Mouse (Mus musculus): Measurements from ENCODE around the gene Il10rb.

Gene Il10rb

DNA sequence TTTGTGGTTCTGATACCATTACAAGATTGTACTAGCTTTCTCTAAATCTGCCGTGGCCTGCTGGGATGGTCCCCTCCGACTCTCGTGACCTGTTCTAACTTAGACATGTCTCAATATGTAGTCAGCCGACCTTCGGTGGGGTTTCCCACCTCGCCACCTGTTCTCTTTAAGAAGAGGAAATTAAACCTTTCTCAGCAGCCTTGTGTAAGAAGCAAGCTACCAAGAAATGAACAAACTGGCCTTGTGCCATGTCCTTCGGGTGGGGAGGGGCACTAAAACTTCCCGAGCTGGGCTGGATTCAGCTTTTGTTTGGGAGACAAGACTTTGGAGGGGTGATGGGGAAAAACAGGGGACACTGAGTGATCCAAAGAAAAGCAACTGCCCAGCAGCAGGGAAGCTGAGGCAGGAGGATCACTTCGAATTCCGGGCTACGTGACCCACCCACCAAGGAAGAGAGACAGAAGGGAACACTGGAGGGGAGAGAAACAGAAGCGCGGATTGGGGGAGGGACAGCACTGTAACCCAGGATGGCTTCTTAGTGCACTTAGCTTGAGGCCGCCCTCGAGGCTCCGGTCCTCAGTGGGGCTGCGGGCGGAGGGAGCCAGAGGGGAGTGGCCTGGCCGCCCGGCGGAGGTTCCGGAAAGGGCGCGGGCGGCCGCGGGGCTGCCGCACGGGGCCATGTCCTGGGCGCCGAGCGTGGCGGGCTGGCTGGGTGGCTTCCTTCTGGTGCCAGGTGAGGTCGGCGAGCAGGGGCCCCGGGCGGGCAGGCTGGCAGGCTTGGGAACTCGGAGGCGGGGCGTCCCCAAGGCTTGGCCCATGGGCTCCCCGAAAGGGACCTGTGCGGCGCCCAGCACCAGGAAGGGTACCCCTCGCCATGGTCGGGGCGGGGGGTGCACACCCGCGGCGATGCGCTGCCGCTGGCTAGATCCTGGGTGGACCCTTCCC is at the start of gene Il10rb:
Gene Il10rb, plus strand, starts transcription at position 525 of the 945 bp plus-strand sequence.
- DNase-seq (ENCODE audit: low spot score) = peak; percentile 69

DNA sequence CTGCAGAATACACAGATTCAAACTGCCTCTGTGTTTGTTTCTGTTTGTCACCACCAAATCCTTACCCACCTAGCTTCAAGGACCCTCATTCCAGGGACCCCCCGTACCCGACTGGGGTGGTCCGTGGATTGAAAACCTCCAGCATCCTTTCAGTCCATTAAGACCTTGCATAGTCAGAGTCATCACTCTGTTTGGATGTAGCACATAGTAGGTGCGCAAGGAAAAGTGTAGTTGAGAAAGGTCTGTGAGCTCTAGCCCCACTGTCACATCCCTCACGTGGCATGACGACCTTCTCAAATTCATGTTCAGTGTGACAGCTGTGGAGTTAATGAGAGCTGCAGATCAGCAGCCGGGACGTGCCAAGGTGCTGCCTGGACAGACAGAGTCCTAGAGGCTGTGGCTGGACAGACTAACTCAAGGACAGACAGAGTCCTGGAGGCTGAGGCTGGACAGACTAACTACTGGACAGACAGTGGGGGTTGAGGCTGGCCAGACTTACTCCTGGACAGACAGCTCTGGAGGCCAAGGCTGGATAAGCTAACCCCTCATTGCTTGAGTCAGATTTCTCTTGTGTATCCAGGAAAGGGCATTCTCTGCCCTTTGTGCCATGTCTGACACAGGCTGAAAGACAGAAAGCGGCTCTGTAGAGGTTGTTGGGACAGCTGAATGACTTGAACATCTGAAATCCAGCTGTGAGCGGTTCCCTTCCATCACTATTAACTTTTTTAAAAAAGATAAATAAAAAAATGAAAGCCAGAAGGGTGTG is 49.0 kb upstream of the Il10rb start:
- no peak for DNase-seq (ENCODE audit: low spot score)

DNA sequence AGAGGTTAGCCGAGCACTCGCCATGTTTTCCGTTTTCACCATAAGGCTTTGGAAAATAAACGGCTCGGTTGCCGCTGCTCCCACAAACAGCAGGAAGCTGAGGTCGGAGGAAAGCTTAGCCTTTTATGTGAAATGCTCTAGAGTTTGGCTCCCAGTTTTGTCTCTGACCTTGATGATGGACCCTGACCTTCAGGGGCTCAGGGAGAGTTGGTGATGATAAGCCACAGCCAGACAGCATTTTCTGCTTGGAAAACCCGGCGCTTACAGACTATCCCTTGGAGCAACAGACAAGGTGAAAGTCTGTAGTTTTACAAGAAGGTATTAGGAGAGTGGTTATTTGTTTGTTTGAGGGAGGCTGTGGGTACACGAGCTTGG is 48.5 kb upstream of the Il10rb start:
- DNase-seq (ENCODE audit: low spot score) = no peak

DNA sequence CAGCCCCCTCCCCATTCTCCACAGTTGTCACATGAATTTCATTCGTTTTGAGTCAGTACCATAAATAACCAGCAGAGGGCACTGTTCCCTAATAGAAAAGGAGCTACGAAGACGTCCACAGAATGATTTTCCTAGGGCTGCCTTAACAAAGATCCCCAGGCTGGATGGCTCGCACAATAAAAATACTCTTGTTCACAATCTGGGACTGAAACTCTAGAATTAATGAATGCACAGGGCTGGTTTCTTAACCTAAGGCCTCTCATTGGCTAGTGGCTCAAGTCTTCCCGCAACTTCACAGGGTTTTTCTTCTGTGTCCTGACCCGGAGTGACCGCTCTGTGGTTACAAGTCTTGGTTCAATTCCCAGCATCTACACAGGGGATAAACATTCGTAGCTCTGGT is 47.4 kb upstream of the Il10rb start:
- DNase-seq (ENCODE audit: low spot score) = peak; percentile 92

DNA sequence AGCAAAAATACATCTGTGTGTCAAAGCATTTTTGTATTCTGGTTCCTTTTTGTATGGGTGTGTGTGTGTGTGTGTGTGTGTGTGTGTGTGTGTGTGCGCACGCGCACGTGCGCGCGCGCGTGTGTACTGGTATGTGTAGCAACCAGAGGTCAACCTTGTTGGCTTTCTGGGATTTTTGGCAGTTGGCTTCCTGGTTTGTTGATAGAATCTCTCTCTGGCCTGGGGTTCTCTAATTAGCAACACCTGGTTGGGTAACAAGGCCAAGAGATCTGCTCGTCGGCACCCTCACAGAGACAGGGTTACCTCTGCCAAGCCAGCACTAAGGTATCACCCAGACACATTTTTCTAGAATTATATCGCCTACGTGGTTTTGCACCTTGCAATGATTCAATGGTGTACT is 46.4 kb upstream of the Il10rb start:
- DNase-seq (ENCODE audit: low spot score) = no peak

DNA sequence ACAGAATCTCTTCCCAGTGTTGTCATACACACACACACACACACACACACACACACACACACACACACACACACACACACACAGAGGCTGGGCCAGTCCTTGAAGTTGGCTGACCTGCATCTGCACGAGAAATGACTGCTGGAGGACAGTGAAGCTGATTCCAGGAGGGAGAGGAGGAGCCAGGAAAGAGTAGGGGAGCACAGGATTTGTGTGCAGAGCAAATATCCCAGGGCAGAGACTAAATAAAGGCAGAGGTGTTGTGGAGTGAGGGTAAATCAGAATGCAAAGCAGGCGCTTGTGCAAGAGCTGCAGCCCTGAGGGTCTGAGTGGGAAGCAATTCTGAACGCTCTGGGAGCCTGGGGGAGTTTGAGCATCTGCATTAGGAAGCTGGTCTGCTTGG is 45.8 kb upstream of the Il10rb start:
- no peak for DNase-seq (ENCODE audit: low spot score)

DNA sequence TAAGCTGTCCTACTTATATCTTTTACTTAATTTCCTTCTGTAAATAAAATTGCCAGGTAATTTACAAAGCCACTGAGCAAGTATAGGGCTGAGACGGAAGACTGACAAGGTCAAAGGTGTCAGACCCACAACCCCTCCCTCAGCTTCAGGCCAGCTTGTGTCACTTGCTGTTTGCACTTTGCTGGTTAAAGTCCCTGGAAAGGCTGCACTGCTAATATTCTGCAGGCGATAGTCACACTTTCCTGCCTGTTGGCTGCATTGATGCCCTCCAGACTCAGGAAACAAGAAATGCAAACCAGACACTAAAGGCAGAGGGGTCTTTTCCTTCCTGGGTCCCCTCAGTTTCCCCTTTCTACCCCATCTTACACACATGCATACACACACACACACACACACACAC is 44.0 kb upstream of the Il10rb start:
- DNase-seq (ENCODE audit: low spot score) = no peak

DNA sequence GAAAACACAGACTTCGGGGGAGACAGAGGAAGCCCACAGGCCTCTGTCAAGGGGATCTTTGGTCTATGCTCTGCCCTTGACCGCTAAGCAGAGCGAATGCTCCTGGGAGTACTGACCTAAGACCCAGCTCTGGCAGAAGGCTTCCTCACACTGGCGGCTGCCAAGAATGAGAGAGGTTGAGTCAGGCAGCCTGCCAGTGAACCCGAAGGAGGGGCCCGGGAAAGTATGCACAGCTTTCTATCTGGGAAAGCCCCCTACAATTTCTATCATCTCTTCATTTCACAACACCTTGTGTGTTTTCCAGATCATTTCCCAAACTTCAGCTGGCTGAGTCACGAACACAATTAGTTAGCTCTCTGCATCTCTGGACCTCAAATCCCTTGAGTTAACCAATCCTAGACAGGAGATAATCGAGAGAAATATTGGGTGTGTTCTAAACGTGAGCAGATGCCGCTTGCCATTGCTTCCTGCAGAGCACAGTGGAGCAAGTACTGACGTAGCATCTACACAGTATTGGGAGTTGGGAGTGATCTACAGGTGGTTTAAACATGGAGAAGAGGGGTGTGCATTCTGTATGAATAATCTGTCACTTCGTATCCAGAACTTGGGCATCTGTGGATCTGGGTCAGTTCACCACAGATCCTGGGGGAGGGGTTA is 43.2 kb upstream of the Il10rb start:
- no peak for DNase-seq (ENCODE audit: low spot score)

DNA sequence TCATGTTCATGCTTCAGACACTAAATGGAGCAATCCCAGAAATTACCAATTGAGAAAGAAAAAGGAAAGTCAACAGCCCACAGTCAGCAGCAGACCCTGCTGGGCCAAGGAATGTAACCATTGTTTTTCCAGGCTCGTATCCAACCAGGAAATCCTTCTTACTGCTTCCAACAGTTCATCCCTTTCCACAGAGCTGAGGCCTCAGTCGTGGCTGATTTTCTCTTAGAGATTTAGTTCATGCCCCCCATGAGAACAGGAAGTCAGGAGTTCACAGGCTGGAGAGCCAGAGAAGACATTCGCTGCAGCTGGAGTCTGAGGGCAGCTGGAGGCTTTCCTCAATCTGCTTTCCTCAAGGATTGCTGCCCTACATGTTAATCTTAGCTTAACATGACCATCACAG is 42.5 kb upstream of the Il10rb start:
- no peak for DNase-seq (ENCODE audit: low spot score)

DNA sequence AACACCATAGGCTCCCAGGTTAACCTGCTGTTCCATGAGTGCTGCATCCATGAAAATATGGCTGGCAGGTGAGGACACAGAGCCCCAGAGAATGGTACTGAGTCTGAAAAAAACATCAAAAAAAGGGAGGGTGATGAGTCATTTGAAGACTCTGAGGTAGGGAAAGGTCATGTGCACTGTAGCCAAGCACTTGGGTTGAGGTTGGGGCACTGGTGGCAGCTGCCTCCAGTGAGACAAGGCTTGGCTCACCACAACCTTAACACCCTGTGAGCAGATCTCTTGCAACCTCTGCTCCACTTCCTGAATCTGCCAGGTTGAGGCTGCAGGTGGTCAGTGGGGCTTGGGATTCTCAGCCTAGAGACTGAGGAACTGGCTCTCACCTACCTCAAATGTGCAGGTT is 39.4 kb upstream of the Il10rb start:
- no peak for DNase-seq (ENCODE audit: low spot score)

DNA sequence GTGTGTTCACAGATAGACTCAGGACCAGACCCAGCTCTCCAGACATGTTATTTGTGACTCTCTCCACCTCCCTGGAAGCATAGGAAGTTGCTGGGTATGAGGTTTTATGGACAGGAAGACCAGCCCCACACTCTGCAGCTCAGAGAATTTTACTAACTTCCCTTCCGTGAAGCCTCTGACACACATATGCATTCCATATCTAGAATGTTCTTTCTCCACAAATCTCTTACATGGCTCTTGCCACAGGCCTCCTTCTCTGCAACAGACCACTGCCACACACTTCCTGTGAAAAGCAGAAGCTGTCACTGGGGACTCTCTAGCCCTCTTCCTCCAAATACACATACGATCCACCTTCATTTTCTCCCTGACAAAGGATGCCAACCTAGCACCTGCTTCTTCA is 38.9 kb upstream of the Il10rb start:
- no peak for DNase-seq (ENCODE audit: low spot score)

DNA sequence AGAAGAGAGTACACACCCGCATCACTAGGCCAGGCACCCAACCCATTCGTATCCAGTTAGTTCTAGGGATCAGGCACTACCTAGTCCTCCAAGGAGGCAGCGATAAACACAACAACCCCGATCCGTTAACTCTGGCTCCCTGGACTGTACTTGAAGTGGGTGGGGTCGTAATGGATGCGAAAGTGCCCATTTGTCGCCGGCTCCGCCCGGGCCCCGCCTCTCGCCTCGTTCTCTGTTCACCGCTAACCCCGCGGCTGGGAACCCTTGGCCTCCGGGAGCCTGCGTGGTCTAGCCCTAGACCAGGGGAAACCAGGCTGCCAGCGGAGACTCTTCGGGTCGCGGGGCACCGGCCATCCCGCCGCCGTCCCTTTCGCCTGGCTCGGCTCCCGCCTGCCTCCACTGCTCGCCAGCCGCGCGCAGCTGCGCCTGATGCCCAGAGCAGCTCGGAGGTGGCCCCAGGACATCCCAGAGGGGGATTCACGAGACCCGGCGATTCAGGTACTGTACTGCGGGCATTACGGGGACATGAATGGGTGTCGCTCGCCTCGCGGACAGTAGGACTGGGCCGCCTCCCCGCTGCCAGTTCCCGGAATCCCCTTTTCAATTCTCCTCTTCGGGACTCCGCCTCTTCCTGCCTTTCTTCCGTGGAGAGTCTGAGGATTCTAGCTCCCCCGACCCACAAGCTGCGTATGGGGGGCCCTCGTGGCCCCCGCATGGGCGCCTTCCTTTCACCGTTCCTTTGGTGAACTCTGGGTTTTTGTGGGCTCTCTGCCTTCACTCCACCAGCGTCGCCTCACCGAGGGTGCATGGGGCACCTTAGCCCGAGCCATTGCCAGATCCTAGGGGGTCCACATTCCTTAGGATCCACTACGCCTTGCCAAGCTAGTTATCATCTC is 33.1 kb upstream of the Il10rb start, which contains the start of gene Ifnar2:
Gene Ifnar2, plus strand, starts transcription at position 207 of the 896 bp plus-strand sequence.
- peak; percentile 79 for DNase-seq (ENCODE audit: low spot score)

DNA sequence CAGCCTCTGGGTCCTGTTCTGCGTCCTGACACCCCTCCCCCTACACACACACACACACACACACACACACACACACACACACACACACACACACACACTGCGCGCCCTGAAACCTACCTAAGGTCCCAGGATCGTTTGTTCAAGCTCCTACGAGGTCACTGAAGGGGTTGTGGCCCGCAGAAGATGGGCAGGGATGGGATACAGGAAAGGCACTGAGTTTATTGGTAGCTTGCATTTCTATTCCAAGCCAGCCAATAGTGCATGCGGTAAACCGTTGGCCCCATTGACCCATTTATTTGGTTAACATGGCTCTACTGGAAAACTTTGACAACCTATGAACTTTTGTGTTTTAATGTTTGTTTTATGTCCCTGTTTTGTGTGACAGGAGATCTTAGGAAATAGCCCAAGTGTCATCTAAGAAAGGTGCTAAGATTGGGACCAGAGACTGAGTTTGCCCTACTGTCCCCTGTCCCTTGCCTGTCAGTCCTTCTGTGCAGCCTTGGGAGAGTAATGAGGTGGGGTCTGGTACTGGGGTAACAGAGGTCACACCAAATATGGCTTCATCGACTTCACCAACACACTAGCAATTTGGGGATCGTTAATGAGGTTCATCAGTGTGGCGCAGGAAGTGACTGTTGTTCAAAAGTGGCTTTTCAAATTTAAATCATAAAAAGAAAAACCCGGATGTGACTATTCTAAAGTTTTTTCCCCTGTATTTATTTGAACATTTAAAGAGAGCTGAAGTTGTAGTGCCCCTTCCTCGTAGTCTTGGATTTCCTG is 32.3 kb upstream of the Il10rb start:
- DNase-seq (ENCODE audit: low spot score) = no peak

DNA sequence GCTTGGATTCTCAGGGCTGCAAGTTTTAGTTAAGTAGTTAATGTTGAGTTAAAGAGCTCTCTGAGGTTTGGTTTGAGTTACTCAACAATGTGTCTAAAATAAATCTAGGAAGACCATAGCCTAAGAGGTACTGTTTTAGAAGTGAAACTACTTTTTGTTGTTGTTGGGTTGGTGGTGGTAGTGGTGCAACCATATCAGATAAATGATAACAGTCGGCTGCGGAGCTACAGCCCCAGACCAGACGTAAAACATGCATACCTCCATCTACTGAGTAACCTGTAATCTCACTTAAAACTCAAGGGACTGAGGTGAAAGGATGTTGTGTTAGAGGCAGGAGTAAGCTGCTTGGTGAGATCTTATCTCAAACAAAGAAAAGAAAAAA is 31.7 kb upstream of the Il10rb start:
- no peak for DNase-seq (ENCODE audit: low spot score)

DNA sequence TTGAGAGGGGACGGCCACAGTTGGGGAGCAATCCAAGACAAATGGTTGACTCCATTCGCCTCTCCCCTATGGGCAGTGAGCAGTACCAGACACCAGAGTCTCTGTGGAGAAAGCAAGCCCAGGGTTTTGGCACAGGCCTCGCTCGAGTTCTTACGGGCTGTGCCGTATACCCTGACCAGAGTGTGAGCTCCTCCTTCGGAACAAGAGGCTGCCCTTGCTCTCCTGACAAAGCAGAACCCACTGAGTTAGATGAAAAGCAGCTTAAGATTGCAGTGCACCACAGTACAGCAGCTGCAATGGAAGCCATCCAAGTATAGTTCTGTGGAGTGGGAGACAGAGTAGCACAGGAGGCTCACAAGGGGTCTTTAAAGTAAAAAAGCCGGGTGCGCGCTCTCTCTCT is 29.3 kb upstream of the Il10rb start:
- DNase-seq (ENCODE audit: low spot score) = no peak

DNA sequence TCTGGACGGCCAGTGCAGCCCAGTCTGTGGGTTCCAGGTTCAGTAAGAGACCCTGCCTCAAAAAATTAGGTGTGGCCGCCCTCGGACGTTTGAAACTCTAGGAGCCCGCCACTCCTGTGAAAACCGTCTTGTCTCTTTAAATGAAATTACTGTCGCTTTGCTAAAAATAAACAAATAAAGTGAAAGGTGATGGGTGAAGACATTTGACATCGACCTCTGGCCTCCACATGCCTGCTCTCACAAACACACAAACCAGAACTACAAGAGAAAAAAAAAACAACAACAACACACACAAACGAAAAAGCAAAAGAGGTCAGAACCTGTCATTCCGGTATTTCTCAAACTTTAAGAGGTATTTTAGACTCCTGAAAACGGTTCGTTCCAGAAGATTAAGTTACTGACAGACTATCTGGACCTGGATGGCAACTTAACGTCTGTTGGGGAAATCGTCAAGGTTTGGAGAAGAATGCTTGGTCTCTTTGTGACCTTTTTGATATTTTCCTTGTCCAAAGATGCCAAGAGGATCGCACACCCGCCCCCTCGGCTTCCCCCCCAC is 27.5 kb upstream of the Il10rb start:
- no peak for DNase-seq (ENCODE audit: low spot score)

DNA sequence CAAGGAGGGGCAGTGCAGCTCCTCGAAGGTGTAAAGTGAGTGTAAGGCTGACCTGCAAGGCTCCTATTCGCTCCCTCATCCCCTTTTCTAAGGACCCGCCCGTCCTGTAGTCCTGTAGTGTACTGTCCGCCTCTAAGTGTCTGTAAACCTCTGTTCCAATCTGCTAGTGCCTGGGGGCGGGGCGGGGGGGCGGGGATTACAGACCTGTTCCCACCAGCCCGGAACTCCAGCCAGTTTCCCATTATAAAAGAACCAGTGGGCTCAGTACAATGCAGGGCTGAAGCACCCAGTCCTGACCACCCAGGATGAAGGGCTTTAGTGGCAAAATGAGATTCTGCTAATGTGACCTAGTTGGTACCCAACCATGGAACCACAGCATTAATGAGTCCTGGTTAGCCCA is 27.0 kb upstream of the Il10rb start:
- peak; percentile 42 for DNase-seq (ENCODE audit: low spot score)

DNA sequence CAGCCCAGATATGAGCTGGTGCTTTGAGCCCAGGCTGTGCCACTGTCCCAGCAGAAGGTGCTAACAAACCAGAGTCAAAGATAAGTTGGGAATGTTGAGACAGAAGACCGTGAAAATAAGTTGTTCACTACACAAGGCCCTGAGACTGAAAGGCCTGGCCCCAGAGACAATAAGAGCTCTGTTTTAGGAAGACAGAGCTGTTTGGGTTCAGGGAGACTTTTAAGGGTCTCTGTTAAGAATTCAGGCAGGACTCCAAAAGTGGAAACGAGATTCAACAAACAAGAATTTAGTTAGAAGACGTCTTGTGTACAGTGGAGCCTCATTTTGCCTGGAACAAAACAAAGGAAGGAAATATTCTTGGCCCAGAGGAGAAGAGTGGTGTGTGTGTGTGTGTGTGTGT is 26.6 kb upstream of the Il10rb start:
- DNase-seq (ENCODE audit: low spot score) = no peak

DNA sequence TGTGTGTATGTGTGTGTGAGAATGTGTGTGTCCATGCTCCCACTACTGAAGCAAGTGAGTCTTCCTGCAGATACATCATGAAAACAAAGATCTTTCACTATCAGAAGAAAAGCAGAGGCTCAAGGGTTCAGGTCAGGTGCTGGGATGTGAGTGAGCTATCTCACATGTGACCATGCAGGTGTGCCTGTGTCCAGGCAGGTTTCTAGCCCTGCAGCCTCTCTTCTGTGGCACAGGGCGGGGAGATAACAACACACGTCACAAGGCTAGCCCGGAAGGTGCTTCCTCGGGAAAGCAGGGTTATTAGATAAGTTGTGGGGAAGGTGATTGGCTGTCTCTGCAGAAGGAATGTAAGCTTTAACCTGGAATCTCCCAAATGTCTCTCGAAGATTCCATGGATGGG is 25.8 kb upstream of the Il10rb start:
- DNase-seq (ENCODE audit: low spot score) = no peak

DNA sequence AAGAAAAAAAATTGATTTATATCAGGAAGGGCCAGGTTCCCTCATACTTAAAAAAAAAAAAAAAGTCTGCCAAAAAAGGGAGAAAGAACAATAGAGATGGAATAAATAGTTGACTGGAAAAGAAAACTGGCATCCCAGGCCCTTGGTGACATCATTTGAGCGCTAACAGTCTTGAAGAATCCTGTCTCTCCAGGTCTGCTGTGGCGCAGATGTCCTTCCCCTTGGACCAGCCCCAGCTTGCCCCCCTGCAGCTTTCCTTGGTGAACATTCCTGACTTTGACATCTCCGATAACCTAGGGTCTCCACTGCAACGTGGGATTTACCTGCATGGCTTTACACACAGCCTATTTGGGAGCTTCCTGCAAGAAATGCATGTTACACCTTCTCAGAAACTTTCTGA is 24.4 kb upstream of the Il10rb start:
- no peak for DNase-seq (ENCODE audit: low spot score)

Data from retina, embryonic 14.5 days (tissue).